Mouse (Mus musculus): ENCODE results near the gene Tmem203. TPM values are rescaled to one million over a fixed set of nuclear protein-coding genes. Genes with fewer than 3 reads are reported as not detected.
"Not testable (repeated sequence)": the region's sequence is repeated elsewhere in the genome, so short reads cannot be mapped to it uniquely, and the experiment has no call there.

The Tmem203 gene
- polyA plus RNA-seq, 1 experiment from 2014 or later = 24.5 TPM

- peaks cover 15% of the 10 kb centered on the region for H3K4me1 ChIP-seq
- peaks cover 31% of the 10 kb centered on the region; the same call in 1 of the 2 replicates for H3K36me3 ChIP-seq
- no peak for ATAC-seq (ENCODE audit: borderline replicate concordance, extremely low read depth, low FRiP score, low TSS enrichment)
Observed at GRCm38 (mm10) chr2:25246183-25247072, 8.8 kb upstream of the Tmem203 start, which contains the start of gene AL732309.1. Gene AL732309.1, minus strand, starts transcription at chr2:25246863.

GRCm38 (mm10) chr2:25252331-25252730, 2.9 kb upstream of the Tmem203 start:
- Histone ChIP-seq H3K27me3 (no peaks in the 10 kb centered on the region), H3K4me2 (no peak overlapping the region), H3K36me3 (peaks cover 34% of the 10 kb centered on the region; the same call in 1 of the 2 replicates), H3K27ac (no peak overlapping the region), H3K4me1 (peaks cover 21% of the 10 kb centered on the region), H3K9me3 (no peaks in the 10 kb centered on the region), H3K9ac (no peak overlapping the region), H3K4me3 (no peak overlapping the region)
- 89% methylated on average over 1 of the region's 1 CpGs for WGBS
- ATAC-seq (ENCODE audit: borderline replicate concordance, extremely low read depth, low FRiP score, low TSS enrichment) = no peak

More at GRCm38 (mm10) chr2:25246183-25247072, 8.8 kb upstream of the Tmem203 start, which contains the start of gene AL732309.1:
- Histone ChIP-seq H3K27ac (no peak within 1 kb of the TSS), H3K27me3 (peaks cover 21% of the 10 kb centered on the region), H3K4me2 (no peak within 1 kb of the TSS), H3K4me3 (no peak within 1 kb of the TSS), H3K9me3 (no peaks in the 10 kb centered on the region), H3K9ac (no peak within 1 kb of the TSS)
- 77% methylated on average over 10 of the region's 10 CpGs for WGBS

GRCm38 (mm10) chr2:25256443-25257109, 1.3 kb downstream of the Tmem203 start:
- Histone ChIP-seq H3K4me3 (peak overlapping the region; percentile 71), H3K4me1 (peaks cover 21% of the 10 kb centered on the region), H3K4me2 (peak overlapping the region; percentile 93), H3K9ac (peak overlapping the region; percentile 71; the same call in 1 of the 2 replicates)
- H3K27ac ChIP-seq; H3K9me3 ChIP-seq; H3K27me3 ChIP-seq; H3K36me3 ChIP-seq; ATAC-seq (ENCODE audit: borderline replicate concordance, extremely low read depth, low FRiP score, low TSS enrichment): not testable (repeated sequence)
- WGBS = 53% methylated on average over 12 of the region's 12 CpGs

- ATAC-seq (ENCODE audit: borderline replicate concordance, extremely low read depth, low FRiP score, low TSS enrichment); H3K27me3 ChIP-seq; H3K4me3 ChIP-seq; H3K9me3 ChIP-seq; H3K27ac ChIP-seq; H3K9ac ChIP-seq; H3K36me3 ChIP-seq; H3K4me2 ChIP-seq: not testable (repeated sequence)
- 84% methylated on average over 5 of the region's 5 CpGs for WGBS
- H3K4me1 ChIP-seq = peaks cover 24% of the 10 kb centered on the region
Observed at GRCm38 (mm10) chr2:25257250-25257649, 2.0 kb downstream of the Tmem203 start.

- Histone ChIP-seq H3K4me2 (no peak overlapping the region), H3K27me3 (peaks cover 8% of the 10 kb centered on the region), H3K36me3 (no peaks in the 10 kb centered on the region), H3K9me3 (no peaks in the 10 kb centered on the region), H3K4me1 (peaks cover 35% of the 10 kb centered on the region), H3K9ac (no peak overlapping the region), H3K4me3 (no peak overlapping the region), H3K27ac (no peak overlapping the region)
- 61% methylated on average over 2 of the region's 2 CpGs for WGBS
- no peak for ATAC-seq (ENCODE audit: borderline replicate concordance, extremely low read depth, low FRiP score, low TSS enrichment)
Observed at GRCm38 (mm10) chr2:25258887-25259286, 3.6 kb downstream of the Tmem203 start.

- H3K9me3 ChIP-seq = no peaks in the 10 kb centered on the region
- ATAC-seq (ENCODE audit: borderline replicate concordance, extremely low read depth, low FRiP score, low TSS enrichment) = no peak
- no peaks in the 10 kb centered on the region for H3K36me3 ChIP-seq
- peaks cover 13% of the 10 kb centered on the region for H3K27me3 ChIP-seq
- H3K4me1 ChIP-seq = peaks cover 42% of the 10 kb centered on the region
- no peak overlapping the region for H3K27ac ChIP-seq
- peak overlapping the region; percentile 70 for H3K4me3 ChIP-seq
- WGBS = 43% methylated on average over 12 of the region's 12 CpGs
- peak overlapping the region; percentile 21; the same call in 1 of the 2 replicates for H3K9ac ChIP-seq
- peak overlapping the region; percentile 99 for H3K4me2 ChIP-seq
Observed at GRCm38 (mm10) chr2:25261870-25262269, 6.6 kb downstream of the Tmem203 start.

DNA sequence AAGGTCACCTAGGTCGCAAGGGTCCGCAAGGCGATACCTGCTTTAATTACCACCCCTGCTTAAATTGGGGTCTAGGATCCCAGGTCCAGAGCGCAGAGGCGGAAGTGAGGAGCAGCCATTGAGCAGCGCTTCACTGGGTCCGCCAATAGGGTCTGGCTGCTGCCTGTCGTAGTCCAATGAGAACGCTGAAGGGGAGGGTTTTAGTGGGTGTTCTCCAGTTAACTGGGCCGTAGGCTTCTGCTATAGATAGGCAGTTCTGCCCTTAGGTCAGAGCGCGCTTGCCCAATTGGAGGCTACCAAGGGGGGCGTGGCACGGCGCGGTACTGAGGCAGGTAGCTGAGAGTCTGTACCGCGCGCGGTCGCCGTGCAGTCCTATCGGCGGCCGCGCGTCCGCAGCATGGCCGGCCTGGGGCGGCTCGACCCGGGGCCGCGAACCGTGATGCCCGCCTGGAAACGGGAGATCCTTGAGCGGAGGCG, 7.1 kb downstream of the Tmem203 start, which contains the start of gene Tprn:
TSS of gene Tprn (plus strand) at position 328 of the 477 bp plus-strand sequence.
- peak within 1 kb of the TSS; percentile 60 for H3K9ac ChIP-seq
- no peaks in the 10 kb centered on the region for H3K36me3 ChIP-seq
- under 1% methylated on average over 39 of the region's 39 CpGs for WGBS
- H3K9me3 ChIP-seq = no peaks in the 10 kb centered on the region
- peak; percentile 98 for ATAC-seq (ENCODE audit: borderline replicate concordance, extremely low read depth, low FRiP score, low TSS enrichment)
- H3K27ac ChIP-seq = 0 out of 2 replicates have a peak within 1 kb of the TSS, but pooled peaks have one; percentile 34
- H3K27me3 ChIP-seq = peaks cover 13% of the 10 kb centered on the region
- H3K4me2 ChIP-seq = peak within 1 kb of the TSS; percentile 99
- H3K4me3 ChIP-seq = peak within 1 kb of the TSS; percentile 70
- H3K4me1 ChIP-seq = peaks cover 39% of the 10 kb centered on the region

GRCm38 (mm10) chr2:25262795-25263622, 7.8 kb downstream of the Tmem203 start:
- WGBS = under 1% methylated on average over 82 of the region's 82 CpGs
- Histone ChIP-seq H3K27ac (0 out of 2 replicates have a peak overlapping the region, but pooled peaks have one; percentile 34), H3K36me3 (no peaks in the 10 kb centered on the region), H3K4me2 (peak overlapping the region; percentile 99), H3K9me3 (no peaks in the 10 kb centered on the region), H3K27me3 (peaks cover 13% of the 10 kb centered on the region), H3K4me1 (peaks cover 39% of the 10 kb centered on the region), H3K9ac (peak overlapping the region; percentile 60), H3K4me3 (peak overlapping the region; percentile 70)
- ATAC-seq (ENCODE audit: borderline replicate concordance, extremely low read depth, low FRiP score, low TSS enrichment) = peak; percentile 39; the same call in 1 of the 2 replicates

- peaks cover 39% of the 10 kb centered on the region for H3K4me1 ChIP-seq
- no peaks in the 10 kb centered on the region for H3K36me3 ChIP-seq
- peak overlapping the region; percentile 60 for H3K9ac ChIP-seq
- H3K4me3 ChIP-seq = peak overlapping the region; percentile 70
- peak overlapping the region; percentile 99 for H3K4me2 ChIP-seq
- ATAC-seq (ENCODE audit: borderline replicate concordance, extremely low read depth, low FRiP score, low TSS enrichment) = no peak
- H3K9me3 ChIP-seq = no peaks in the 10 kb centered on the region
- peaks cover 13% of the 10 kb centered on the region for H3K27me3 ChIP-seq
- H3K27ac ChIP-seq = no peak overlapping the region
- 20% methylated on average over 12 of the region's 12 CpGs for WGBS
Observed at GRCm38 (mm10) chr2:25263623-25264285, 8.5 kb downstream of the Tmem203 start.

GRCm38 (mm10) chr2:25264286-25264660, 9.0 kb downstream of the Tmem203 start:
- H3K4me1 ChIP-seq = peaks cover 39% of the 10 kb centered on the region
- ATAC-seq (ENCODE audit: borderline replicate concordance, extremely low read depth, low FRiP score, low TSS enrichment) = no peak
- H3K27ac ChIP-seq = no peak overlapping the region
- H3K9ac ChIP-seq = no peak overlapping the region
- H3K9me3 ChIP-seq = no peaks in the 10 kb centered on the region
- peaks cover 13% of the 10 kb centered on the region for H3K27me3 ChIP-seq
- H3K36me3 ChIP-seq = peaks cover 2% of the 10 kb centered on the region; the same call in 1 of the 2 replicates
- peak overlapping the region; percentile 99; the same call in 1 of the 2 replicates for H3K4me2 ChIP-seq
- H3K4me3 ChIP-seq = 0 out of 2 replicates have a peak overlapping the region, but pooled peaks have one; percentile 70
- 69% methylated on average over 5 of the region's 5 CpGs for WGBS

All from lung, embryonic 15.5 days (tissue).